Mouse (Mus musculus) midbrain, embryonic 10.5 days (tissue): ENCODE data around the gene Pdcd7. TPM values are rescaled to one million over a fixed set of nuclear protein-coding genes. Genes with fewer than 3 reads are reported as not detected.

Source experiments
- polyA plus RNA-seq: library from polyadenylated mRNA; unstranded; fragments of >200 nt; fragmentation: Nextera tagmentation; extraction: Ambion mirVana; gene quantifications from 2 replicates; pipeline ENCODE4 v1.2.1, GENCODE M21; 2016

The Pdcd7 gene
- polyA plus RNA-seq, 1 experiment from 2014 or later, result 8.1 TPM

Other genes starting within 250 kb of the Pdcd7 start
- gene Igdcc4, start 244.6 kb upstream of the Pdcd7 start, polyA plus RNA-seq, result 8.9 and 12.6 TPM in 2 replicates
- gene Igdcc3, start 204.9 kb upstream of the Pdcd7 start, polyA plus RNA-seq, result 334 and 450 TPM in 2 replicates
- 7.2 and 7.9 TPM in 2 replicates for gene Parp16, start 150.8 kb upstream of the Pdcd7 start, polyA plus RNA-seq
- 0.04 and 0.17 TPM in 2 replicates for gene Cilp, start 80.9 kb upstream of the Pdcd7 start, polyA plus RNA-seq
- gene Clpx, start 51.8 kb upstream of the Pdcd7 start, polyA plus RNA-seq, result 41.6 and 42.3 TPM in 2 replicates
- 0.29 and 0.36 TPM in 2 replicates for gene Ubap1l, start 14.9 kb downstream of the Pdcd7 start, polyA plus RNA-seq
- gene Kbtbd13, start 45.5 kb downstream of the Pdcd7 start, polyA plus RNA-seq, result 0.61 and 0.81 TPM in 2 replicates
- gene Rasl12, start 52.4 kb downstream of the Pdcd7 start, polyA plus RNA-seq, result 6.7 TPM in 2 replicates
- not detected in 2 replicates for gene Slc51b, start 76.9 kb downstream of the Pdcd7 start, polyA plus RNA-seq
- gene Mtfmt, start 89.7 kb downstream of the Pdcd7 start, polyA plus RNA-seq, result 19.2 and 21.9 TPM in 2 replicates
- gene Spg21, start 114.8 kb downstream of the Pdcd7 start, polyA plus RNA-seq, result 93.6 and 101 TPM in 2 replicates
- 0.10 TPM in 1 of 2 replicates, not detected in the other for gene Ankdd1a, start 174.1 kb downstream of the Pdcd7 start, polyA plus RNA-seq
- gene Plekho2, start 233.9 kb downstream of the Pdcd7 start, polyA plus RNA-seq, result 13.4 and 13.9 TPM in 2 replicates
- 27.8 and 29.3 TPM in 2 replicates for gene Pif1, start 241.1 kb downstream of the Pdcd7 start, polyA plus RNA-seq